ENCODE assay signal across 24 mouse cellular contexts in the genomic region with DNA sequence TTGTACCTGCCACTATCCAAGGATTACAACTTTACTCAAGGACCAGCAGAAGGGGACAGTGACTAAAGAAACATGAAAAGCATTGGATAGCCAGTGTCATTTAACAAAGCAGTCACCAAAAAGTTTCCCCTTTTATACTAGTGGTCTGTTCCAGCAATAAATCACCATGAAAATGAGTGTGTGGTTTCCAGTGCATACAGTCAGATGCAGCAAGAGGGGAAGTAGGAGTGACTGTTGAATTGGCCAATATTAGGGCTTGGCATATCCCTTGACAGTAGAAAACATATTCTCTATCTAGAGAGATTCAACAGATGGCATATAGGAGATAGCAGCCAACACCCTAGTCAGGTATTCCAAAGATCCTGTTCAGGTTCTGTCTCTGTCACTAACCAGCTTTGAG.
"Had no signal": no experiment of that assay in that cellular context is flagged by ENCODE, and none has a peak within 500 bp of the region (broad histone marks: within the 10 kb centered on the region; RNA-seq: fewer than 3 reads in every experiment).

No protein-coding gene starts in this region.

- DNase-seq: gastrocnemius, postnatal 14 days; gastrocnemius, postnatal 36 days; heart, adult 18-20 months; heart, postnatal 14 days; heart, postnatal 36 days; kidney, adult 11 months; kidney, adult 2 months; kidney, adult 9 months; kidney, postnatal 14 days; kidney, postnatal 36 days; layer of hippocampus, adult 9-11 months; layer of hippocampus, postnatal 36 days; liver; liver, embryonic 13.5 days had no signal

- ATAC-seq: hindbrain, postnatal 0 days; intestine, embryonic 16.5 days had no signal

- H3K27ac ChIP-seq: heart, embryonic 10.5 days; hindbrain, embryonic 13.5 days; hindbrain, embryonic 15.5 days; hindbrain, postnatal 0 days; kidney, embryonic 15.5 days; kidney, postnatal 0 days; limb, embryonic 10.5 days; limb, embryonic 12.5 days; liver, embryonic 13.5 days had no signal

- H3K4me3 ChIP-seq: heart, embryonic 10.5 days; heart, embryonic 12.5 days; hindbrain, embryonic 13.5 days; hindbrain, embryonic 15.5 days; kidney, embryonic 15.5 days; limb, embryonic 10.5 days; limb, embryonic 12.5 days; liver, embryonic 13.5 days had no signal
